Mouse (Mus musculus): ENCODE measurements around the gene Bcl2l11.
A peak's percentile ranks its signal among the peaks of the same experiment; 100 is the strongest.

The Bcl2l11 gene

DNA sequence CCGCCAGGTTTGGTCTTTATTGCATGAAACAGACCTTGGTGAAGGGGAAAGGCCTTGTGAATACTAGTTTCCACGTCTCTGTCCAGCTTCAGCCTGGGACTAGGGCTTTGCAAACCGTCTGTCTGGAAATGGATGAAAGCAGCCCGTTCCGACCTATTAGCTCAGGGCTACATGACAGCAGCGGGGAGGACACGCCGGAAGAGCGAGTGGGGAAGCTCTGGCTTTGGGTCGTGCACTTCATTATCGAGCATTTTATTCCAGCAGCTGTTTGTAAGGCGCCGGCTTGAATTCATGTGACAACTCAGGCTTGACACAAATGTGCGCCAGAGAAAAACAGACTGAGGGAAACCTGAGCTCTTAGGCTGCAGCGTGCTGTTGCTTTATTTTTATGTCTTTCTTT lies 13.9 kb downstream of the Bcl2l11 start:
- no peak for DNase-seq (ENCODE audit: low spot score)

DNA sequence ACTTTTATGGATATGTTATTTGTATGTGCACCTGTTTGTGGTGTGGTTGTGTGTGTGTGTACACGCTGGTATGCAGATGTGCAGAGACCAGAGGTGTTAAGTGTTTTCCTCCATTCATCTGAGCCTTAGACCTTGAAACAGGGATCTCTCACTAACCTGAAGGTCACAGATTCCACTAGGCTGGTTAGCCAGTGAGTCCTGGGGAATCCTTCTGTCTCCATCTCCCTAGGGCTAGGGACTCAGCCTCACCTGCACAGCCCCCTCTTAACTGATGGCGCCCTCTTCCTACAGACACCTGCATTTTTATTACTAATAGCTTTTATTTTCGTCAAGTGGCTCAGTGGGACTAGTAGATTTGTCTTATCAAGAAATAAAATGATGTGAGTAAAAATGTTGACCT lies 14.3 kb downstream of the Bcl2l11 start:
- no peak for DNase-seq (ENCODE audit: low spot score)

DNA sequence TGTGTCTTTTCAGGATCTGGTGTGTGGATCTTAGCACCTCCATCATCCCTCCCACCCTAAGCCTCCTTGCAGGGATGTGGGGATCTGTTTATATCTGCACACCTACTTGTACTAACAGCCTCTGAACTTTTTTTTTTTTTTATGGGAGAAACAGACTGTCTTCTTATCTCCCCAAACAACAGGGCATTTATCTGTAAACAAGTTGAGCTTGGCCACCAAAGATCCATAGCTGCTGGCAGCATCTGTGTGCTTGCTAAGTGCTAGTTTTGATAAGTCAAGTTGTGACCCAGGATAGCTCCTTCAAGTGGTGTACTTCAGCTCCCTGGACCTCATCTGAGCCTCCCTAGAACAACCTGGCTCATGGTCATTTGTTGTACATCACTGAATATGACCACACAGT lies 18.2 kb downstream of the Bcl2l11 start:
- no peak for DNase-seq (ENCODE audit: low spot score)

DNA sequence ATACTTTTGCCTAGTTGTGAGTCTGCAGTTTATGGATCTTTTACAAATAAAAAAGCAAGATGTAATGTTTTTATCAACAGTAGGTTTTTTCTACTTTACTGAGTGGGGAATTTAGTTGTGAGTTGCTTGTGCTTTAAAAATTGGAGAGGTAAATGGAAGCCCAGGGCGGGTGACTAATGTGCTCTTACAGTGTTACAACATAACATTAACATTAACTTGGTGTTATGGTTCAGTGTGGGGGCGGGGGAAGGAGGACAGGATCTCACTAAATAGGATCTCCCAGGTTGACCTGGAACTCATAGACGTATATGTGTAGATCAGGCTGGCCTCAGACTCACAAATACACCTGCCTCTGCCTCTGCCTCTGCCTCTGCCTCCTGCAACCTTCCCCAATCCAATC lies 19.6 kb downstream of the Bcl2l11 start:
- no peak for DNase-seq (ENCODE audit: low spot score)

DNA sequence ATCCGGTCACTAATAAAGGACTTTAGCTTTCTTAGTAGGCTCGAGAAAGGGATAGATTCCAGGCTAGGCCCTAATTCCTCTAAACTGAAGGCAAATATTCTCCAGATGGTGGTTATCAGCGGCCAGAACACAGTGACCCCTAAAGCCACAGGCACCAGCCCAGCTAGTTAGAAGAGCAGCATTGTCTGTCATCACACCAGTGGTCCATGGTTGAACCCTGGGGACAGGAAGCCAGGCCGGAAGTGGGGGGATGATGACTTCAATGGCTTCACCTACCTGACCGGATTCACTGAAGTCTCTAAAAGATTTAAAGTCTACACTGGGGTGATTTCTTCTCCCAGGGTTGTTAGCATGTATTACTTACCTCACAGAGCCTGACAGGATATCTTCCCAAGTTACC lies 23.8 kb downstream of the Bcl2l11 start:
- DNase-seq (ENCODE audit: low spot score): no peak

DNA sequence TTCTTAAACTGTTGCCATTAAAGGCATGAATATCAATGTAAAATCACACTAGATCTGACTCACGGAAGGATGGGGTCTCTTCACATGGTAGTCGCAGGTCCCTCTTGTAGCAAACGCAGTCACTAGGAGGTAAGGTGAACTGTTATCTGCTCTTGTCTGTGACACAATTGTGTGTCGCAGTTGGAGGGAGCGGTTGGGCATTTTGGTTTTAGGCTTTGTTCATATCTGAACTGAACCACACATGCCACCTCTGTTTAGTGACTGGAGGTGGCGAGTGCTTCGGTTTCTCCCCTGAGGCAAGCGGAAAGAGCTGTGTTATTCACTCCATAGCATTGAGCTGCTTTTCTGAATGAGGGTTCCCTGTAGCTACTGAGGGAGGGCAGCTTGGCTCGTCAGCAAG lies 26.4 kb downstream of the Bcl2l11 start:
- DNase-seq (ENCODE audit: low spot score): no peak

DNA sequence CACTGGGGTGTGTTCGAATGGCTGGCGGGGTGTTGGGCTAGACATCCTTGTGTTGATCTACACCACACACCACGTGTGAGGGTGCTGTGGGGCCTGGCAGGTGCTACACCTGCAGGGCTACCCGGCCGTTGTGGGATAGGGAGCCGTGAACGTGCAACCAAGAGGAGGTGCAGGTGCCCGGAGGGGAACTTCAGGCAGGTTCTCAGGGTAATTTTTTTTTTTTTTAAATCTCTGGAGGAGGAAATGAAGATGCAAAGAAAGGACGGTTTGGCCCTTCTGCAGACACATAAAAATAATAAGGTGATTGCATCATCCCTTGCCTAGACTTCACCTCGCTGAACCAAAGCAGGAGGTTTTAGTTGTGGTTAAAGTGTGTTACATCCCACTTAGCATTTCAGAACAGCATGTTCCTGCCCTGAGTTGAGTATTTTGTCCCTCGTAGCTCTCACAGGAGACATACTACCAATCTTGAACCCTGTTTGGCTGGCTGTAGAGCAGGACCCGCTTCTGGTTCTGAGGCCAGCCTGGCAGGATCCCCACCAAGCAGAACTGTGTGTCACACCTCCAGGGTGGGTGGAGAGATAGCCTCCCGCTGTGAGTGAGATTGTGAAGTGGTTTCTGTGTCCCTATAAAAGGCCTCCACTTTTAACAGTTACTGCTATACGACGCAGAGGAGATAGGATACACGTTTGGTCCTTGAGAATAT lies 27.2 kb downstream of the Bcl2l11 start:
- no peak for DNase-seq (ENCODE audit: low spot score)

DNA sequence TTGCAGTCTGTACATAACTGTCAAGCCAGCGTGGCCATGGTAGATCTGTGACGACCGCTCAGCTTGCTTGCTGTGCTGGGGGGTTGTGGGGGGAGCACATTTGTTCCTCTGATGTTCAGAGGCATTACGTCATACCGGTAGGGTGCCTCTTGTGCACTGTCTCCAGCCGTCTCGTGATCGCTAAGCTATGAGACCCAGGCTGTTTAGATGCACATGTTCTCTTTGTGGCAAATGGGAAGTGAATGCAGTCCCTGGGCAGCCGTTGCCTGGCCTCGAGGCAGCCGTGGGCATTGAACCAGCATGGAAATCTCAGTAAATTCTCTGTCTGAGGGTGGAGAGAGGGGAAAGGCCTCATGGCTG lies 27.7 kb downstream of the Bcl2l11 start:
- no peak for DNase-seq (ENCODE audit: low spot score)

DNA sequence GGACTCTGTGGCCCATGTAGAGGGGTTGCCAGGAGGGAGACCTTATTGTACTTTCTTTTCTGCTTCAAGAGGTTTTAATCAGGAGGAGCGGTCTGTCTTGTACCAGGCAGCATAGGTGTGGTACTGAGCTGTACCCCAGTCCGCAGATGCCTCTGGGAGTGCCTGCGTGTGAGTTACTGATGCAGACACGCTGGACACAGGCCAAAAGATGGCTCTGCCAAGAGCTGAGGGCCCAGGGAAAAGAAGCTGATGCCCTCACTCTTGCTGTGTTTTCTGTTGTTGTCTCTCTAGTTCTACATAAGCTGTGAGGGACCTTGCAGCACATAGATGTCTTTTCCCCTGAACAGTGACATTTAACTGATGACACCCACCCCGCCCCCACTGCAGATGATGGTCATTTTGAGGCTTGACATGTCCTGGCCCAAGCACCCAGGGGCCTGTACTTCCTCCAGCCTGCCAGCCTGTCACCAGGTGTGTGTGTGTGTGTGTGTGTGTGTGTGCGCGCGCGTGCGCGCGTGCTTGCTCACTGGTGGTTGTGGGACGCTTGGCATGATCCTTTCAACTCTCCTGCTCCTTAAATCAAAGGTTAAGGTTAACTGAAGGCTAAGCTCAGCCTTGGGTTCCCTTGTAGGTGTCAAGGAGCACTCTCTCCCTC lies 29.7 kb downstream of the Bcl2l11 start:
- no peak for DNase-seq (ENCODE audit: low spot score)

DNA sequence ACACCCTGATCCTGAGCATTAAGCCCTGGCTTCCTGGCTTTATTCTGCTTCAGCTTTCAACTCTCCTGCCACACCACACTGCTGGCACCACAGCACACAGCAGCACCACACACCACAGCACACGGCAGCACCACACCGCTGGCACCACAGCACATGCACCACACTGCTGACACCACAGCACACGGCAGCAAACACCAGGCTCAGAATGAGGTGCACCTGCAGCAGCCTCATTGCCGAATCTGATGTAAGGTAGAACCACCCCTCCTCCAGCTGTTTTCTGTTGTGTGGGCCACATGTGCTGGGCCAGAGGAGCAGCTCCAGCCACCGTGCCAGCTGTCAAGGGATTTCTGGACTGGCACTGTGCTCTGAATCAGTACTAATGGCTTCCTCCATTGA lies 30.2 kb downstream of the Bcl2l11 start:
- DNase-seq (ENCODE audit: low spot score): no peak

DNA sequence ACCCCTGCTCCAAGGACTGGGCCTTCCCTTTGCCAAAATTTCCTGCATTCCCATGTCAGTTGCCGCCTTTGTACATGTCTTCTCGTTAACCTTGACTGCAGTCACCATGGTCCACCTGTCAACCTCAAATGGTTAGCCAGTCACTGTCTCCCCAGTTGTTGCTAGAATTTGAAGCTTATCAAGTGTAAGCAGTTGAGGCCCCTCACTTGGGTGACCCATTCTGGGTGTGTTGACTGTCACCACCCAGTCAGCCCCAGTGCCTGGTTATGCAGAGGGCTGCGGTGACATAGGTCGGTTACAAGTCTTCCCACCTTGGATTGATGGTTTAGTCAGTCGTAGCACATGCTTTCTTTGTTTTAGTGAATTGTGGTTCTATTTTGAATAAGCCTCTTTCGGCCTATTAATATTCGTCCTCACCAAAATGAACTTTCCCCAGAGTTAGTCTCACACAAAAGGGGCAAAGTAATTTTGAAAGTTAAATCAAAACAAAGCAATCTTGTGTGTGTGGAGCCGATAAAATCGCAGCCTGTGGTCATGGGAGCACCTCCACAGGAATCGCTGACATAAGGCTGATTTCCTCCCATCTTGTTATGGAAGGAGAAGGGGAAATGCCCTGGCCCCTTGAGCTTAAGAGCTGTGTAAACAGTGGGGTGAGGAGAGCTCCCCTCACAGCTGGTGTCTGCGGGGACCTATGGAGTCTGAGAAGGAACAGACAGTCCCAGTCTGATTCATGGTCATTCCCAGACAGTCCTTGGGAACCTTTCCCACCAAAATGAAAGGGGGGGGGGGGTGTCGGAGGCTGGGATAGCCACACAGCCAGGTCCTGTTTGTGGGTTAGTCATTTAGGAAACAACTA lies 30.9 kb downstream of the Bcl2l11 start:
- DNase-seq (ENCODE audit: low spot score): no peak

DNA sequence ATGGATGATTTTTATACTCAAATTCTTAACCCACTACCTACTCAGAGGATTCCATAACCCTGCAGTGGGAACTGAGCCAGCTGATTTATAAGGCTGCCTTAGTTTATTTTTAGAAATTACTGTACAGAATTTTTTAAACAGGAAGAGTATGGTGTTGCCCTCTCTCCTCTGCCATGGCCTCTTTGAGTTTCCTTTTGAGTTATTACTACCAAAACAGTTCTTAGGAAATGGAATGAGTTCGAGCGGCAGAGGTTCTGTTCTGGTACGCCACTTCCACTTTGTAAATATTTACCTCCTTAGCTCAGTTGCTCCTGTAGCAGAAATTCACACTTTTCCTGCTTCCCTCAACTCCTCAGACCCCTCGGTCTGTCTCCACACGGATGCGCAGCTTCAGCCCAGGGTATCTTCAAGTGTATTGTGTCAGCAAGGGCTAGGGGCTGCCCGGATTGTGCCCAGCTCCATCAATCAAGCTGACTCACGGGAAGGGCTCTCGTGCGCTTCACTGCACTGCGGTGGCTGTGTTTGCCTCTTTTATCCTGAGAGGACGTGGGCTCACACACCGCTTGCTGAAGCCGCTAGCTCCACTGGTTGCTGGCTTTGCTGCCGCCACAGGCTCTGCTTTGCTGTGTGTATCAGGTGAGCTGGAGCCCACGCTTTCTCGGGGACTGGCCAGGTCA lies 33.0 kb downstream of the Bcl2l11 start:
- no peak for DNase-seq (ENCODE audit: low spot score)

DNA sequence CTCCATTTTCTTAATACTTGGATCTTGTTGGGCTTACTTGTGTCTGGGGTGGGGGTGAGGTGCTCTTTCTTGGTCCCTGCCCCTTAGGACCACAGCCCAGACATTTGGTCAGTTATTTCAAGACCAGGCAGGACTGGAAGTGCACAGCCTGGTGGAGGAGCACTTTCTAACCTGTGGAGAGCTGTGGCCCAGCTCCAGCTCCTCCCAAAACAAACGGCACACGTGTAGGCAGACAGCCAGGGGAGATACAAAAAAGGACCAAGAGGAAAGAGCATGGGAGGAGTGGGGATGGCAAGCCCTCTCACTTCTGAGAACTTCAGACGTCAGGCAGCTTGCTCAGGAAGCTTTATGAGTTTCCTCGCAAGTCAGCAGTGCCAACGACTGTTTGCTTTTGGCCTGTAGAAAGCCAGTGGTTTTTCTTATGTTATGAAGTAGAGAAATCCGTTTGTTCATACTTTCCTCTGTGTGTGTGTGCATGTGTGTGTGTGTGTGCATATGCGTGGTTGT lies 33.8 kb downstream of the Bcl2l11 start:
- DNase-seq (ENCODE audit: low spot score): no peak

DNA sequence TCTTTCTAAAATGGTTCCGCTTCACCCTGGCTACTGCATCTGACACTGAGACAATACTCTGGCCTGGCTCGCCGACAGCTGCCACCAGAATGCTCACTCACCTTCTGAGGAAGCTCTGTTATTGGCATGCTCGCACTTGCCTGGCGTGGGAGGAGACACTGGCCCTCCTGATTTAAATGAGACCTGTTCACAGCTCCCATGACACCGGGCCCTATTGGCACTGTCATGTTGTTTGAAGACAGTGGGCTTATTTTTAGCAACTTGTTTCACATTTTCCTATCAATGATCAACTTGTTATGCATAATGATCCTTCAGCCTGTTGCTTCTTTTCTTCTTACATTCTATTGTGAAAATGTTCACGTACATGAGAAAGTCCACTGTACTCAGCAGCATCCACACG lies 37.3 kb downstream of the Bcl2l11 start:
- DNase-seq (ENCODE audit: low spot score): no peak

DNA sequence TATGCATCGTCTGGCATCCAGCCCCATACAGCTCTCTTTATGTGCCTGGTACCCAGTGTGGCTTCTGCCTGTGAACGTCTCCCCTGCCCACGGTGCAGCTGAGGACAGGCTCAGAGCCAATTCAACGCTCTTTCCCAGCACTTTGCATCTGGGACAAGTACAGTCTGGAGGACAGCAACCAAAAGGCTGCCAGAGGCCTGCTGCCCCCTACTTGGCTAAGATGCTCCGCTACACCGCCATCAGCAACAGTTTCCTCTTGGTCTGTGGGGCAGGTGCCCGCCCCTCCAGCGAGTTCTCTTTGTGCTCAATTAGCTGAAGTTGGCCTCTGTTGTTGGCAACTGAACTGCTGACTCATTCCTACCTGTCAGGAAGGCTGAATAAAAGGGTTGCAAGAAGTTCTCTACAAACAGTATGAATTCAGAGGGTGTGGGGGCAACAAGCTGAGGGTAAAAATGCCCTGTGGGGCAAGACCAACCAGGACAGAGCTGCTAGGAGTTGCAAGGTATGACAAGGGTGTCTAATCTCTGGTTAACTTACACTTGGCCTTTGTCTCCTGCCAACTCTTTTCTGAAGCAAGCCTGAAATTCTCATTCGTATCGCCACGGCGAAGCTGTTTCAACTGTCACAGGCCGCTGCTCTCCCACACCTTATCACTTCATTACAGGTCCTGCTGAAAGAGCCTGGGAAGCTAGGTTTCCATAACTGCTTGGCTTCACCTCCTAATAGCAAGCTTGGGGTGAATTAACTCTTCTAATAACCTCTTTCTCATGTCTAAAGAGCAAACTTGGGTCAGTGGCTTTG lies 41.0 kb downstream of the Bcl2l11 start:
- DNase-seq (ENCODE audit: low spot score): no peak

DNA sequence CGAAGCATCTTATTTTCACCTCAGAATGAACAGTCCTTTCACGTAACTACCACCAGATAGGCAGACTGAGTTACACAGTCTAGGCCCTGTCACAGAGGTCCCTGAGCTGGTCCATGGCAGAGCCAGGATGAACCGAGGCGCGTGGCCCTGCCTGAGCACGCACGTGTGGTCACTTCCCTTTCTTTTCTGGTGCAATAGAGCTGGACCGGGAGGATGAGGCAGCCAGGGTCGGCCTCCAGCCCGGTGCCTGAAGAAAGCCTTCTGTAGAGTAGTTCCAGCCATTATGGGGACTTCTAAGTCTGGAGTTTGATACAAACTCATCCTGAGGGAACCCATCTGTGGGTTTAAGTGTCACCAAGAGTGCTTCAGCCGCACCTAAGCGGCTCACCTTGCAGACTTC lies 42.1 kb downstream of the Bcl2l11 start:
- no peak for DNase-seq (ENCODE audit: low spot score)

DNA sequence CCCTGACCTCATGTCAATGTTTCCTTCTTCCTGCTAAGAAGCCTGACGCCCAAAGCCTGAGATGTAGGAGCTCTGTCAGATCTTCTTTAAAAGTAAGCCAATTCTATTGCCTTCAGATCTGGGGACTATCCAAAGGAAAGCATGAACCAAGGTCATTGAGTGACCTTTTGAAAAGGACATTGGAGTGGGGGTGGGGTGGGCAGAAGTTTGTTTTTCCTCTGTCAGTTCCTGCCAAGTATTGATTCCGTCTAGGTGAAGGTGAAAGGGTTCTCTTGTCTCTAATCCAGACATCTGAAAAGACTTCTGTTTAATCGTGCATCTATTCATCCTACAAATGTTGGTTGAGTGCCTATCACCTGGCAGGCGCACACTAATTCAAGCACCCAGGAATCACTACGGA lies 43.6 kb downstream of the Bcl2l11 start:
- no peak for DNase-seq (ENCODE audit: low spot score)

DNA sequence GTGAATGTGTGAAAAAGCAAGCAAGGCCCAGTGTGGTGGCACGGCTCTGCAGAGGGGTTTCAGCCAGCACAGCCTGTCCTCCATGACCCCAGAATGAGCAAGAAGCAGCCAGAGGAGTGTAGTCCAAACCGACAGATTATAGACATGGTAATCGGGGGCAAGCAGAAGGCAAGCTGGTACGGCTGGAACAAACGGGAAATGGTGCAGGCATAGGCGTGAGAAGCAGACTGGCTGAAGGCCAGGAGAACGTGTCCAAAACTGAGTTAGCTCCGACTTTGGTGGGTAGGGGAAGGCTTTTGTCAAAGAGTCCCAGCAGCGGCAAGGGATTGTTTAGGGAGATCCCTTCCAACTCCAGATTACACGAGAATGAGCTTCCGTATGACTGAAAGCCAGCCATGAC lies 44.1 kb downstream of the Bcl2l11 start:
- no peak for DNase-seq (ENCODE audit: low spot score)

DNA sequence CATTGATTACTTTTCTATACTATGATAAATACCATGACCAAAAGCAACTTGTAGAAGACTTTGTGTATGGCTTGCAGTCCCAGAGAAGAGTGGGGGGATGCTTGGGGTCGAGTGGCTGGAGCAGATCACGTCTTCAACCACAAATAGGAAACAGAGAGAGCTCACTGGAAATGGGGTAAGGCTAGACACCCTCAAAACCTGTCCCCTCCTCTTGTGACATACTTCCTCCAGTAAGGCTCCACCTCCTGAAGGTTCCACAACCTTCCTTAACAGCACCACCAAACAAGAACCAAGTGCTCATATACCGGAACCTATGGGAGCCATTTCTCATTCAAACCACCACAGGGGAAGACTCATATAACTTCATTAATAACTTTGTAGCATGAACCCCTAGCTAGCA lies 44.8 kb downstream of the Bcl2l11 start:
- DNase-seq (ENCODE audit: low spot score): no peak

DNA sequence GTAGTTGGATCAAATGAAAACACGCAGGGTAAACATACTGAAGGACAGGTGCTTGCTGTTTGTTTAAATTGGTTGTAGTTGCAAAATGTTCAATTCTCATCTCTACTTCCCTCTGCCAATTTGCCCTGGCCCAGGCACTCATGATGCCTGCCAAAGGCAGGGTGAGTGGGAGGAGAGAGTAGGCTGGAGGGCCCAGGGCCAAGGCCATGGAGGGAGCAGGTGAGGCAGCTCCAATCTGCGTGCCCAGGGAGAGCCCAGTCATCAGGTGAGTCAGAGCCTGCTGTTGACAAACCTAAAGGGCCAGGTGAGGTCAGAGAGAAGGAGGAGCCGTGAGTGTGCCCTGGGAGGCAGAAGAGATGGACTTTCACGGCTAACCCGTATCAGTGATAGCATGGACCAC lies 46.4 kb downstream of the Bcl2l11 start:
- DNase-seq (ENCODE audit: low spot score): peak; percentile 42

DNA sequence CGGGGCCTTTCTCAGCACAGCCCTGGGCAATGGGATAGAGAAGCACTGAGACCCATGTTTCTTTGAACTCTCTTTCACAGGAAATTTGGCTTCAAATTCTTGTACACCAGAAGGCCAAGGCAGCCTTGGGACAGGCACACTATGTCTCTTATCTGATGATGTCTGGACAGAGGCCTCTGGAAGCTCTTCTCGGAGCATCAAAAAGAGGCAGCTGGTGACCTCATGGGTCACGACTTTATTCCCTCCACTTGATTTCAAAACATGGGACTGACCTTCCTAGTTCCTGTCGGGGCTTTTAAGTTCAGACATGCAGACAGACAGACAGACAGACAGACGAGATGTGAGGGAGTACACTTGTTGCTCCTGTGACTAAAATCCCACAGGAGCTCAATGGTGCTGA lies 48.3 kb downstream of the Bcl2l11 start:
- DNase-seq (ENCODE audit: low spot score): no peak

All from urinary bladder, postnatal 25 days (tissue).